Mouse (Mus musculus): ENCODE data around the gene Zdhhc18. TPM values are rescaled to one million over a fixed set of nuclear protein-coding genes. Genes with fewer than 3 reads are reported as not detected.
A peak's percentile ranks its signal among the peaks of the same experiment; 100 is the strongest.

Zdhhc18 gene
- polyA plus RNA-seq (2011; ENCODE audit: insufficient read depth, insufficient read length, low read depth, missing spikeins): 34.4 and 43.8 TPM in 2 replicates

GRCm38 (mm10) chr4:133649989-133650699 is at the start of gene Zdhhc18:
TSS of gene Zdhhc18 (minus strand) at chr4:133650154.
- Histone ChIP-seq H3K4me1 (ENCODE audit: control insufficient read depth, insufficient read depth, low read length) (peaks cover 2% of the 10 kb centered on the region), H3K27me3 (ENCODE audit: control insufficient read depth, insufficient read depth, low read length, poor library complexity, severe bottlenecking) (no peaks in the 10 kb centered on the region), H3K36me3 (ENCODE audit: control insufficient read depth, insufficient read depth, low read length, poor library complexity, severe bottlenecking) (no peaks in the 10 kb centered on the region), H3K4me3 (ENCODE audit: low read depth, low read length) (peak within 1 kb of the TSS; percentile 91), H3K27ac (ENCODE audit: insufficient read depth, low read length) (0 out of 2 replicates have a peak within 1 kb of the TSS, but pooled peaks have one; percentile 7), H3K9me3 (replicated peaks; ENCODE audit: control insufficient read depth, insufficient read depth, low read length, poor library complexity, severe bottlenecking) (no peaks in the 10 kb centered on the region), H3K9ac (ENCODE audit: low read depth, poor library complexity, severe bottlenecking) (0 out of 2 replicates have a peak within 1 kb of the TSS, but pooled peaks have one; percentile 1)
- TF ChIP-seq CTCF (IDR thresholded peaks at IDR 0.05; ENCODE audit: low read depth, low read length) (peak; percentile 94), POLR2A (IDR thresholded peaks at IDR 0.05; ENCODE audit: insufficient read depth, low read length) (no peak), EP300 (IDR thresholded peaks at IDR 0.05; ENCODE audit: insufficient read depth, low read depth, low read length) (0 out of 2 replicates have a peak, but pooled peaks have one; percentile 71)

GRCm38 (mm10) chr4:133695363-133695762 is 45.4 kb upstream of the Zdhhc18 start:
- Histone ChIP-seq H3K27me3 (ENCODE audit: control insufficient read depth, insufficient read depth, low read length, poor library complexity, severe bottlenecking) (no peaks in the 10 kb centered on the region), H3K4me1 (ENCODE audit: control insufficient read depth, insufficient read depth, low read length) (no peaks in the 10 kb centered on the region), H3K27ac (ENCODE audit: insufficient read depth, low read length) (no peak overlapping the region), H3K9ac (ENCODE audit: low read depth, poor library complexity, severe bottlenecking) (no peak overlapping the region), H3K36me3 (ENCODE audit: control insufficient read depth, insufficient read depth, low read length, poor library complexity, severe bottlenecking) (peaks cover 73% of the 10 kb centered on the region), H3K4me3 (ENCODE audit: low read depth, low read length) (no peak overlapping the region), H3K9me3 (replicated peaks; ENCODE audit: control insufficient read depth, insufficient read depth, low read length, poor library complexity, severe bottlenecking) (no peaks in the 10 kb centered on the region)
- TF ChIP-seq CTCF (IDR thresholded peaks at IDR 0.05; ENCODE audit: low read depth, low read length) (no peak), EP300 (IDR thresholded peaks at IDR 0.05; ENCODE audit: insufficient read depth, low read depth, low read length) (no peak), POLR2A (IDR thresholded peaks at IDR 0.05; ENCODE audit: insufficient read depth, low read length) (no peak)

- H3K27ac ChIP-seq (ENCODE audit: insufficient read depth, low read length): no peak overlapping the region
- no peaks in the 10 kb centered on the region for H3K4me1 ChIP-seq (ENCODE audit: control insufficient read depth, insufficient read depth, low read length)
- TF ChIP-seq EP300 (IDR thresholded peaks at IDR 0.05; ENCODE audit: insufficient read depth, low read depth, low read length): no peak
- no peak for TF ChIP-seq CTCF (IDR thresholded peaks at IDR 0.05; ENCODE audit: low read depth, low read length)
- TF ChIP-seq POLR2A (IDR thresholded peaks at IDR 0.05; ENCODE audit: insufficient read depth, low read length): no peak
- no peaks in the 10 kb centered on the region for H3K9me3 ChIP-seq (replicated peaks; ENCODE audit: control insufficient read depth, insufficient read depth, low read length, poor library complexity, severe bottlenecking)
- no peak overlapping the region for H3K9ac ChIP-seq (ENCODE audit: low read depth, poor library complexity, severe bottlenecking)
- no peaks in the 10 kb centered on the region for H3K27me3 ChIP-seq (ENCODE audit: control insufficient read depth, insufficient read depth, low read length, poor library complexity, severe bottlenecking)
- no peak overlapping the region for H3K4me3 ChIP-seq (ENCODE audit: low read depth, low read length)
- peaks cover 89% of the 10 kb centered on the region for H3K36me3 ChIP-seq (ENCODE audit: control insufficient read depth, insufficient read depth, low read length, poor library complexity, severe bottlenecking)
Observed at GRCm38 (mm10) chr4:133690252-133690651, 40.3 kb upstream of the Zdhhc18 start.

GRCm38 (mm10) chr4:133688417-133689067 is 38.6 kb upstream of the Zdhhc18 start:
- H3K27ac ChIP-seq (ENCODE audit: insufficient read depth, low read length): no peak overlapping the region
- no peak for TF ChIP-seq CTCF (IDR thresholded peaks at IDR 0.05; ENCODE audit: low read depth, low read length)
- TF ChIP-seq POLR2A (IDR thresholded peaks at IDR 0.05; ENCODE audit: insufficient read depth, low read length): no peak
- TF ChIP-seq EP300 (IDR thresholded peaks at IDR 0.05; ENCODE audit: insufficient read depth, low read depth, low read length): no peak
- H3K27me3 ChIP-seq (ENCODE audit: control insufficient read depth, insufficient read depth, low read length, poor library complexity, severe bottlenecking): no peaks in the 10 kb centered on the region

GRCm38 (mm10) chr4:133687126-133687525 is 37.2 kb upstream of the Zdhhc18 start:
- Histone ChIP-seq H3K4me3 (ENCODE audit: low read depth, low read length) (no peak overlapping the region), H3K27me3 (ENCODE audit: control insufficient read depth, insufficient read depth, low read length, poor library complexity, severe bottlenecking) (no peaks in the 10 kb centered on the region), H3K4me1 (ENCODE audit: control insufficient read depth, insufficient read depth, low read length) (no peaks in the 10 kb centered on the region), H3K36me3 (ENCODE audit: control insufficient read depth, insufficient read depth, low read length, poor library complexity, severe bottlenecking) (peaks cover 86% of the 10 kb centered on the region), H3K27ac (ENCODE audit: insufficient read depth, low read length) (no peak overlapping the region), H3K9ac (ENCODE audit: low read depth, poor library complexity, severe bottlenecking) (no peak overlapping the region), H3K9me3 (replicated peaks; ENCODE audit: control insufficient read depth, insufficient read depth, low read length, poor library complexity, severe bottlenecking) (no peaks in the 10 kb centered on the region)
- TF ChIP-seq CTCF (IDR thresholded peaks at IDR 0.05; ENCODE audit: low read depth, low read length) (no peak), POLR2A (IDR thresholded peaks at IDR 0.05; ENCODE audit: insufficient read depth, low read length) (no peak), EP300 (IDR thresholded peaks at IDR 0.05; ENCODE audit: insufficient read depth, low read depth, low read length) (no peak)

More at GRCm38 (mm10) chr4:133688417-133689067, 38.6 kb upstream of the Zdhhc18 start:
- Histone ChIP-seq H3K9me3 (replicated peaks; ENCODE audit: control insufficient read depth, insufficient read depth, low read length, poor library complexity, severe bottlenecking) (no peaks in the 10 kb centered on the region), H3K36me3 (ENCODE audit: control insufficient read depth, insufficient read depth, low read length, poor library complexity, severe bottlenecking) (peaks cover 90% of the 10 kb centered on the region), H3K9ac (ENCODE audit: low read depth, poor library complexity, severe bottlenecking) (no peak overlapping the region), H3K4me1 (ENCODE audit: control insufficient read depth, insufficient read depth, low read length) (no peaks in the 10 kb centered on the region), H3K4me3 (ENCODE audit: low read depth, low read length) (no peak overlapping the region)

GRCm38 (mm10) chr4:133686512-133686911 is 36.6 kb upstream of the Zdhhc18 start:
- no peak overlapping the region for H3K9ac ChIP-seq (ENCODE audit: low read depth, poor library complexity, severe bottlenecking)
- no peaks in the 10 kb centered on the region for H3K27me3 ChIP-seq (ENCODE audit: control insufficient read depth, insufficient read depth, low read length, poor library complexity, severe bottlenecking)
- H3K27ac ChIP-seq (ENCODE audit: insufficient read depth, low read length): no peak overlapping the region
- H3K4me1 ChIP-seq (ENCODE audit: control insufficient read depth, insufficient read depth, low read length): no peaks in the 10 kb centered on the region
- TF ChIP-seq EP300 (IDR thresholded peaks at IDR 0.05; ENCODE audit: insufficient read depth, low read depth, low read length) (no peak), CTCF (IDR thresholded peaks at IDR 0.05; ENCODE audit: low read depth, low read length) (no peak), POLR2A (IDR thresholded peaks at IDR 0.05; ENCODE audit: insufficient read depth, low read length) (no peak)
- H3K9me3 ChIP-seq (replicated peaks; ENCODE audit: control insufficient read depth, insufficient read depth, low read length, poor library complexity, severe bottlenecking): no peaks in the 10 kb centered on the region
- no peak overlapping the region for H3K4me3 ChIP-seq (ENCODE audit: low read depth, low read length)
- peaks cover 86% of the 10 kb centered on the region for H3K36me3 ChIP-seq (ENCODE audit: control insufficient read depth, insufficient read depth, low read length, poor library complexity, severe bottlenecking)

Data from ES-Bruce4 (cell line).